Mouse (Mus musculus) ES-CJ7 (cell line): Measurements from ENCODE around the gene Ccdc180.

Source experiments
- DNase-seq: peaks from one replicate; pipeline ENCODE4 v3.0.0; 2011; ENCODE audit warnings: low read depth, low spot score

Gene Ccdc180

DNA sequence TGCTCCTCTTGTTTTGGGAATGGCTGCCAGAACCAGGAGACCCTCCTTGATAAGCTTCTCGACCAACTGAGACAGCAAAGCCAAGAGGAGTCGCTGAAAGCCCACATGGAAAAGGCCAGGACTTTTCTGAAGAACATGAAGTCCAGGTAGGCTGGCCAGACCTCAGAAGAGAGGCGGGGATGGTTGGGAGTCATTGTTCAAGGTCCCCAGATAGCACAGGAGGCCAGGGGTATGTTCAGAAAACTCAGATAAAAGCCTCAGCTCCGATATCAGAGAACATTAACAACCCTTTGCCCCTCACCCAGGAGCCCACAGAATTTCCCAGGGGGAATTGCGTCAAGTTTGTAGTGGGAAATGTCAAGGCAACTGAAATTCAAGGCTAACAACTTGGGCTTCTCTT, 21.2 kb downstream of the Ccdc180 start:
- no peak for DNase-seq

DNA sequence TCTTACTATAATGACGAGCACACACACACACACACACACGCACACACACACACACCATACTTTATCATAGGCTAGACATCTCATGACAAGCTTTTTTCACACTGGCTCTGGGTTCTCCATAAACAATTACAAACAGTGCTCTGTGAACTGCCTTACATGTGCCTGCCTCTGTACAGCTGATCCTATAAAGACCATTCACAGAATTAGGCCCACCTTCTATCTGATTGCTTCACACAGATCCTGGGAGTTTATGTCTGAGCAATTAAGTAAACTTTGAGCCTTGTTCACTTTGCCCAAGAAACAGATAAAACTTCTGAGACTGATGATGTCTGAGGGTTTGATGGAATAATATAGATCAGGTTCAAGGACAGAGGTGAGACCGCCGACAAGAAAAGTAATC, 21.8 kb downstream of the Ccdc180 start:
- DNase-seq: no peak

GRCm38 (mm10) chr4:45917091-45917490, 27.0 kb downstream of the Ccdc180 start:
- DNase-seq: no peak

DNA sequence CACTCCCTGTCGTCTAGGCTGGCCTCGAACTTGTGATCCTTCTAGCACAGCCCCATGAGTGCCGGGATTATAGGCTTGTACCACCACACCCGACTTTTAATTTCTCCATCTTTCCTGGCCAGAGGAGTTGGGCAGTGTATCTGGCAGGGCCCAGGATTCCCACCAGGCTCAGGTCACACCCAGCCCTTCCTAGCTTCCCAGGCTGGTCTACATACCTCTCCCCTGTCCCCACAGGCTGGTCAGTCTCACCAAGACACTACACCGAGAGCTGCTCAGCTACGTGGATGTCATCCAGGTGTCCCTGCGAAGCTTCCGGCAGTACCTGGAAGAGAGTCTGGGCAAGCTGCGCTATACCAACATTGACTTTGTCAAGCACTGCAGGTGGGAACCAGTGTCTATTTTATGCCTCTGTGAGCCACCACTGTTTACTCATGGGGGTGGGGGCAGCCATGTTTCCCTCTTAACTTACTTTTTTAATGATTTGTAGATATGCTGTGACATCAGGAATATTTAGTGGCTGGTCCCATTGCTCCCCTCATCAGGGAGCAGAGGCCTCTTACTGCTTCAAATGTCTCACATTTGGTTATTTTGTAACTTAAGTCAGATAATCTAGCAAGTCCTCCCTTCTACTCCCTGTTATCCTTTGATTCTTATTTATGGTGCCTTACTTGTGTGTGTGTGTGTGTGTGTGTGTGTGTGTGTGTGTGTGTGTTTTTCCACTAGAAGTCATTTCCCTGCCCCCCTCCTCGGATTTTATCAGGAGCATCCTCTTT, 31.7 kb downstream of the Ccdc180 start:
- no peak for DNase-seq

GRCm38 (mm10) chr4:45924011-45924410, 33.9 kb downstream of the Ccdc180 start:
- DNase-seq: peak; percentile 9

DNA sequence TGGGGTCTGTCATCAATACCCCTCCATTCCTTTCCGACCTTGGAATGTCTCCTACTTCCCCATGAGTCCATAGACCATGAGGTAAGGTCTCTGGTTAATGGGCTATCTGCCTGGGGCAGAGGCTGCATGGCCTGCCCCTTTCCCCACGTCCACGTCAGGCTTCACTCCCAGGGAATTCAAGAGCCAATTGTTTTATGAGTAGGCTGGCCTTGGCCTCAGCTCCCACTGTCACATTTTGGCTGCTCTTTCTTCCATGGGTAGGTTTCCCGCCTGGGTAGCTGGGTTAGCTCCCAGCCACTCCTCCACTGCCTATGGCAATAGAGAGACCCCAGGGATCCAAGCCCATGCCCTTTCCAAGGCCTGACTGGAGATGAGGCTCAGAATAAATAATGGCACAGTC, 38.5 kb downstream of the Ccdc180 start:
- no peak for DNase-seq

GRCm38 (mm10) chr4:45941628-45942044, 51.5 kb downstream of the Ccdc180 start:
- peak; percentile 67 for DNase-seq

GRCm38 (mm10) chr4:45947729-45948128, 57.6 kb downstream of the Ccdc180 start:
- DNase-seq: no peak

DNA sequence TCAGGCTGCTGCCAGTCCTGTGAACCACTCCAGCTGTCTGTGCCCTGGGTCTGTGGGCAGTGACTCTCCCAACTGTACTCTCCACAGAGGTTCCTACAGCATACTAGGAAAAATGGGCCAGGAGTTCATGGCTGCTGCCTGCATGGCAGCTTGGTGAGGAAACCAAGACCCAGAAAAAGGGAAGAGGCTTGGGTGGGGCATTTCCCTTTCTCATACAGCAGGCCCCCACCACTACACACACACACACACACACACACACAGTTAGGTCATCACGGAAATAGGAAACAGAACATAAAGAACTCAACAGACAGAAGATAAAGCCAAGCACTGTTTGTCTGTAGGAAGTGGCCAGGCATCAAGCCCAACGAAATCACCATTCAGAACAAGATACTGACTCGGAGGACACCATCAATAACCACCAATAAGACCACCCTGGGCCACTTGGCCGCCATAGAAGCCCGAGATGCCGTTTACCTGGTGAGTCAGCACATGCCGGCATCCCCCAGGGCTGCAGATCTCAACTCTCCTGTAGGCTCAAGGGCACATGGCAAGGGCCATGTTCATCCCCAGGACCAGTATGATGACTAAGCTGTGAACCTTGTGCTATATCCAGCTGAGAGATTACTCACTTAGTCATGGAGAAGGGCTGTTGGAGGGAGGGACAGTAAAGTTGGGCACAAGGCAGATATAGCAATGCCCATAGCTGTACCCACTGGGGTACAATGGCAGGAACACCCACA, 59.2 kb downstream of the Ccdc180 start:
- DNase-seq: no peak

GRCm38 (mm10) chr4:45951830-45952229, 61.7 kb downstream of the Ccdc180 start:
- DNase-seq: no peak

DNA sequence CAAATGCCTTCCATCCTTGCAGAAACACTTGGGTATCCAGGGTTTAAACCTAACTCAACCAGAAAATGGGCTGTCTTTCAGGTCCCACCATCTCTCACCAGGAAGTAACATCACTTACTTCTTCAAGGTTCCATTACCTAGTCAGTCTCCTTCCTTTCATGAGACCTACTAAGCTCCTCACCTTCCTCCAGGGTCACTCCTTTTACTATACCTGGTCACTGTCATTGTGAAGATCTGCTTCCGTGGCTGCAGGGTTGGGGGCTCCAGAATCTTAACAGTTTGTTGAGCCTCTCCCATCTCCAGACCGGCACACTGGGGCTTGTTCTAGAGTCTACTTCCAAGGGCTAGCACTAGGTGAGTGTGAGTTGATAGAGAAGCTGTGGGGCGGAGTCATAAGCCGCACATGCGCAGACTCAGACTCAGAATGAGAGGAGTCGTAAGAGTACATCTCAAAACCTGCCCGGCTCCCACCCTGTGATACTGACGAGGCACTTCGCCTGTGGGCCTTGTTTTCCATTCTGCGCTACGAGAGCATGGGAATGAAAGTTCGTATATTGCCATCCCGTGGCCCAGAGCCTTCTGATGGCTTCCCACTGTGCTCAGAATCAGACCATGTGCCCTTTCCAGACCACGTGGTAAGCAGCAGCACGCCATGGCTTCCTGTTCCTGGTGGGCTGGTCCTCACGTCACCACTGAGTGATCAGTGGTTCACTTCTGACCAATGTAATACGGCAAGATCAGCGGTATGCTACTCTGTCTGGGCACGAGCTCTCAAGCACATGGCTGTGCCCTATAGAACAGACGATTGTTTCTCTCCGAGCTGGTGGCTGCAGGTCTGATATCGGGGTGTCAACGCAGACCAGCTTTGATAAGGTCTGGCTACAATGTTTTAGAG, 63.2 kb downstream of the Ccdc180 start:
- no peak for DNase-seq

GRCm38 (mm10) chr4:45955235-45955634, 65.1 kb downstream of the Ccdc180 start:
- DNase-seq: no peak

- no peak for DNase-seq
Observed at GRCm38 (mm10) chr4:45956131-45956530, 66.0 kb downstream of the Ccdc180 start.

DNA sequence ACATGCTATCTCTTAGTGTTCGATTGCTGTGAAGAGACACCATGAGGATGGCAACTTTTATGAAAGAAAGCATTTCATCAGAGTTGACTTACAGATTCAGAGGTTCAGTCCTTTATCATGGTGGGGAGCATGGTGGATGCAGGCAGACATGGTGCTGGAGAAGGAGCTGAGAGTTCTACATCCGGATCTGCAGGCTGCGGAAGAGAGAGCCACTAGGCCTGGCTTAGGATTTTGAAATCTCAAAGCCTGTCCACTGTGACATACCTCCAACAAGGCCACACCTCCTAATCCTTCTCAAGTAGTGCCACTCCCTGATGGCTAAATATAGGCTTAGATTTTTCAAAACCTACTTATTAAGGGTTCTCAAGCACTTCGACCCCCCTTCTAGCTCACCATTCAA, 66.6 kb downstream of the Ccdc180 start:
- no peak for DNase-seq

- DNase-seq: no peak
Observed at GRCm38 (mm10) chr4:45964771-45965439, 74.8 kb downstream of the Ccdc180 start, which contains the start of gene Tdrd7. Gene Tdrd7 (plus strand): TSS chr4:45965334.

- no peak for DNase-seq
Observed at GRCm38 (mm10) chr4:45965737-45966447, 75.8 kb downstream of the Ccdc180 start.

DNA sequence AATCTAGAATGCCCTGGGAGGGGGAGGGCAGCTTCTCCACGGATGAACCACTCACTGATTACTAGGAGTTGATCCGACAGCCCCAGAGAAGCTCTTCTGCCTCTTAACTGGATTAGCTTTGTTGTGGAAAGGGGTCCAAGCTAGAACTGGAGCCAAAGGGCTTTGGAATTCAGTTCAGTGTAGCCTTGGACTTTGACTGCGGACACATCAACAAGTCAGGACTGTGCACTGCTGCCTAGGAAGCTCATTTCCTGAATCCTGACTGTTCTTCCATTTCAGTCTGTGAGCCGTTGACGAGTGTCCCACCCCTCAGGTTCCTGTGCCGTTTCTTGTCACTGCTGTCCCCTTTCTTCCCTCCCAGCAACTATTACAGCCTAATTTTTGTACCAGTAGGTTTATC, 76.6 kb downstream of the Ccdc180 start:
- no peak for DNase-seq

DNA sequence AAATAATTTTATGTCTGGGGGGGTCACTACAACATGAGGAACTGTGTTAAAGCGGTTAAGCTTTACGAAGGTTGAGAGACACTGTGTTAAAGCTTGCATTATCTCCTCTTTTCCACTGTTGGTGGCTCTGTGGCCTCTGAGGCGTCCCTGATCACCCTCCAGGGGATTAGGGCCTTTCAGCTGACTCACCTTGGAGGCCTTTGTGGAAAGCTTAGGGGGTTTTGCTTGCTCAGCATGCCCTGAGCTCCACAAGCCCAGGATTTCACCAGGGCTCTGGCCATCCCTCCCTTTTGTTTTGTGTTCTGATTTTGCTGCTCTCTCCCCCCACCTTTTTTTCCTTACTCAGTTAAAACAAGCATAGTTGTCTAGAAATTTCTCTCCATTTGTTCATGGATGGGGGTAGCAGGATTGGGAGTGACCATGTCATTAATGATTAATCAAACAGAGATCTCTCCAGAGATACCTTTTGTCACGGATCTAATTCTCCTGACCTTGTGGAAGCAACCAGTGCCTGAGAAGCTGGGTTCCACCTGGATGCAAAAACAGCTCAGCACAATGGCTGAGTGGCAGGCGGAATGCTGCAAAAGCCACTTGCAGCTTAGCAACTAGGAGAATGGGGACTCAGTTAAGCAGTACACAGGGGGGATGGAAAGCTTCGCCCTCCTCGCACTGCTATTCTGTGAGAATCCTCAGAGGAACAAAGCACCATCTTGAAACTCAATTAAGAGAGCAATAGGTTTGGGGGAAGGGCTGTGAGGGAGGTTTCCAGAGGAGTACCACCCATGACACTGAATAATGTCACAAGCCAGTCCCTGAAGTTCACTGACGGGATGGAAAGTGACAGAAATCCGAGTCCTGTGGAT, 77.6 kb downstream of the Ccdc180 start:
- no peak for DNase-seq

DNA sequence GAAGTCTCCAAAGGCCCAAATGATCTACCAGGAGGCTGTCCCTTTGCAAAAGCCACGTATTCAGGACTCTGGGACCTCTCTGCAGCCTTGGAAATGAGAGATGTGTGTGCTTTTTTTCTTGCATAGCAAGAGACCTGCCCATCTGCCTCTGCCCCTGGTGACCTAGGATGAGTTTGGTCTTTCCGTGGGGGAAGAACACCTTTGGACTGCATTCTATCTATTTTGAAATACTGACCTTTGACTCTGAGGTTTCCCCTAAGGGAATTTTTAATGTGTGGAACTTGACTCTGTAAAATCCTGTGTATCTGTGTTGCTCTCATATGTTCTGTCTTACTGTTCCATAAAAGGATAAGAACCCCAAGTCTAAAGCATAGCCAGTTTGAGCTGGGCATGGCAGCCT, 78.9 kb downstream of the Ccdc180 start:
- no peak for DNase-seq

DNA sequence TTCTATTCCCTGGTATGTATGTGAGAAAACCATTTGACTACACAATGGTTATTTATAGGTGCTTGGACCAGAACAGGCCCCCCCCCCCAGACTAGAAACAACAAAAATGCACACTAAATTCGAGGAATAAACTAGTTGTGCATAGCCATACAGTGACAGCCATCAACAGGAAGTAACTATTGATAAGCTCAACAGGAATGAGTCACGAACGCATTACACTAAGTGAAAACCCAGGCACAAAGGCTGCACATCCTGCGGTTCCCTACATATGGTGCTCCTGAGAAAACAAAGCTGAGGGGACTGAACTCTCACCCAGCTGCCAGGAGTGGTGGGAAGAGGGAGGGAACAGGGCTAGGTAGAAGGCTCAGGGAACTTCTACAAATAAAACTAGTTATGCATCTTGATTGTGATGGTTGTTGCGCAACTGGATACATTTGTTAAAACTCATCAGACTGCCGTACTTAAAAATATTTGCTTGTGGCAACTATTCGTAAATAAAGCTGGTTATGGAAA, 80.0 kb downstream of the Ccdc180 start:
- DNase-seq: no peak
